Mouse (Mus musculus): Measurements from ENCODE around the gene Klhdc10.
"Not testable (repeated sequence)": the region's sequence is repeated elsewhere in the genome, so short reads cannot be mapped to it uniquely, and the experiment has no call there.

The Klhdc10 gene

DNA sequence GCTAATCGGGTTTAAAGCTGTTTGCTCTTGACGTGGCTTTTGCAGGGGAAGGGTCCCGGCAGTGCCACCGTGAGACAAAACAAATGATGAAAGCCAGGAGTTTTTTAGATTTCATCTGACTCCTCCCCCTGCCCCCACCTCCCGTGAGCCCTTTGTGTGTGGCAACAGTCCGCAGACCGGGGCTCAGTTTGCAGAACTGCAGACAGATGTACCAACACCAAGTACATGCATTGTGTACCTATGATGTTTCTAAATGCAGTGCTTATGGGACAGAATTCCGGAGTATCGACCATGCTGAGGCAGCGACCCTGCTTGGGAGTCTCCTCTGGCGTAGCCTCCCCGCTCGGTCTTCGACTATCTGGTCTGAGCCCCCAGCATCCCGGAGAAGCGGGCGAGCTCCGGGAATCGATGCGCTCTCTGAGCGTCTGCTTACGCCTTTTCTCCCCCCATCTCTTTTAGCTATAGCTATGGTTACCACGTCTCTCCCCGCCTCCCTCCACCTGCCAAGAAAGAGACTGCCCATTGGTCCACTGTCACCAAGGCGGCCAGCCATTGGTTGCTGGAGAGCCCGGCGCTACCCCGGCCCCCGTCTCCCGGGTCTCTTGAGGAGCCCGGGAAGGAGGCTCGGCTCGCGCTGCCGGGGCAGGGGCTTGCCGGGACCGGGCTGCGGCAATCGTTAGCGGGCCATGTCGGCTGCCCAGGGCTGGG, at the start of gene Klhdc10:
Klhdc10 (plus strand) TSS at position 561 of the 708 bp plus-strand sequence.
- in situ Hi-C loops (cut with MseI, MboI) = no loop called here

- in situ Hi-C loops (cut with MseI, MboI) = loop anchor here in 1 of 2 experiments (25.0 kb wide), 1 partner anchor 90 kb away; no protein-coding TSS in a partner anchor
Measured at GRCm38 (mm10) chr6:30352762-30353161, 48.9 kb upstream of the Klhdc10 start.

GRCm38 (mm10) chr6:30353661-30354060, 48.0 kb upstream of the Klhdc10 start:
- in situ Hi-C loops (cut with MseI, MboI) = loop anchor here in 1 of 2 experiments (25.0 kb wide), 1 partner anchor 91 kb away; no protein-coding TSS in a partner anchor

GRCm38 (mm10) chr6:30354760-30355159, 46.9 kb upstream of the Klhdc10 start:
- in situ Hi-C loops (cut with MseI, MboI) = loop anchor here in 1 of 2 experiments (25.0 kb wide), 1 partner anchor 92 kb away; no protein-coding TSS in a partner anchor

DNA sequence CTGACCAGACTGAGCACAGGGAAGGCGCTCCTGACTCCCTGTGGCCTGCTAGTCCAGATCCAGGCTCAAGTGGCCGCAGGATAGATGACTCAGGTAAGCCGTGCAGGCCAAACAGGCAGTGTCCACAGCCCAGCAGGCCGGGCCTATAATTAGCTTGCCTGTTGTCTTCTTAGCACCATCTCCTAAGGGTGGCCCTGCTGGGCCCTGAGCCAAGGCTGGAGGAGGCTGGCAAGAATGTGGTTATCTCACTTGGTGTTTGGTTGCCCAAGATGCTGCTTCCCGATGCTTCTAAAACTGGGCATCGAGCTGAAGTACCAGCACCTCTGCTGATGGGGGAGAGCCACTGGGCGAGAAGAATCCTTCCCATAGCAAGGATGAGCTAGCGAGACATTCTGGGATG, 46.0 kb upstream of the Klhdc10 start:
- in situ Hi-C loops (cut with MseI, MboI) = loop anchor here in 1 of 2 experiments (25.0 kb wide), 1 partner anchor 93 kb away; no protein-coding TSS in a partner anchor

DNA sequence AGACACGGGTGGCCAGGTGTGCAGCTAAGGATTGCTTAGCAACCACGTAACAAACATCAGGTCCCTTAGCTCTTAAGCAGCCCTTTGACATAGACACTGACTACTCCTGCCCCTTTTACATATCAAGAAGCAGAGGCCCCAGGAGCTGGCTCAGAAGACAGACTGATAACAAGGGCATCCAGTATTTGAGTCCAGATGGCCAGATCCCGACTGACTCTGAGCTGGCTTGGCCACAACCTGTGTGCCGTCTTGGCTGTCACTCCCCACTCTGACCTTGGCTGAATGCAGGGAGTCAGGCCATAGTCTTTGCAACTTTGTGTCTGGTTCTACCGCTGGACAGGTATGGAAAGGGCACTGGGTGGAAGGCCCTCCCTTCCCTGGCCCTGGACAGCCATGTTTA, 45.5 kb upstream of the Klhdc10 start:
- in situ Hi-C loops (cut with MseI, MboI) = loop anchor here in 1 of 2 experiments (25.0 kb wide), 1 partner anchor 94 kb away; no protein-coding TSS in a partner anchor

GRCm38 (mm10) chr6:30356680-30357079, 45.0 kb upstream of the Klhdc10 start:
- in situ Hi-C loops (cut with MseI, MboI) = loop anchor here in 1 of 2 experiments (25.0 kb wide), 1 partner anchor 94 kb away; no protein-coding TSS in a partner anchor

DNA sequence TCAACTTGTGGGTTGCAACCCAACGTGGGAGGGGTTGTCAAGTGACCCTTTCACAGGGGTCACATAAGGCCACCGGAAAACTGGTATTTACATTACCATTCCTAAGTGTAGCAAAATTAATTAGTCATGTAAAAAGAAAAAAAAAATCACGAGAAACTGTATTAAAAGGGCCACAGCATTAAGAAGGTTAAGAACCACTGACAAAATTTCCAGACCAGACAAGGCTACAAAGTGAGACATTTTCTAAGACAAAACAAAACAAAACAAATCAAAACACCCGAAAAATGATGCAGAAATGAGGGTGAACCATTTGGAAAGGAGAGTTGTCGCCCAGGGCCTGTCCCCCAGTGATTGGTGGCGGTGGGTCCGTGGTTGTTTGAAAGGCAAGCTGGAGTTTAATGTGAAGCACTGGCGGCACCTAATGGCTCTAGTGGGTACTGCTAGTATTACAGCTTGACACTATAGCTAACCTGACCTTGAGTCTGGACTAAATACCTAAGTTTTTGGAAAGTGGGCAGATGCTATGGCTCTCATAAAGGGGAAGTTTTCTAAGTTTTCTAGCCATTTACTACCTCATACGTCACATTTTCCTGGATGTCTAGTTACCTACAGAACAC, 44.0 kb upstream of the Klhdc10 start:
- in situ Hi-C loops (cut with MseI, MboI) = loop anchor here in 1 of 2 experiments (25.0 kb wide), 1 partner anchor 95 kb away; no protein-coding TSS in a partner anchor

- in situ Hi-C loops (cut with MseI, MboI) = loop anchor here in 1 of 2 experiments (25.0 kb wide), 1 partner anchor 98 kb away; no protein-coding TSS in a partner anchor
Measured at GRCm38 (mm10) chr6:30359762-30360509, 41.7 kb upstream of the Klhdc10 start.

DNA sequence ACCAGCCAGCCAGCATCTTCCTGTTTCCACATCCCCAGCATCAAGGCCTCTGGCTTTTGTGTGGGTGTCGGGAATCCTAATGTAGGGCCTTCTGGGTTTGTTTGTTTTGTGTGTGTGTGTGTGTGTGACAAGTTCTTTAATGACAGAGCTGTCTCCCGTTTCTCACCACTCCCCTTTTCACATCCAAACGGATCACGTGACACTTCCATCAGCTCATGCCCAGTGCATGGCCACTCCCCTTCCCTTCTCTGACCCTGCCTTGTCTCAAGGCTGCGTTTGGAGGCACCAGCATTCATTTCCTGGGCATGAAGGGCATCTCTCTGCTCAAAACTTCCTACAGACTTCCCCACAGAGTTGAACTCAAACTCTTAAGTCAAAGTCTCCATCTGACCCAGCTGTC, 37.9 kb upstream of the Klhdc10 start:
- in situ Hi-C loops (cut with MseI, MboI) = loop anchor here in 1 of 2 experiments (25.0 kb wide), 1 partner anchor 102 kb away; no protein-coding TSS in a partner anchor

DNA sequence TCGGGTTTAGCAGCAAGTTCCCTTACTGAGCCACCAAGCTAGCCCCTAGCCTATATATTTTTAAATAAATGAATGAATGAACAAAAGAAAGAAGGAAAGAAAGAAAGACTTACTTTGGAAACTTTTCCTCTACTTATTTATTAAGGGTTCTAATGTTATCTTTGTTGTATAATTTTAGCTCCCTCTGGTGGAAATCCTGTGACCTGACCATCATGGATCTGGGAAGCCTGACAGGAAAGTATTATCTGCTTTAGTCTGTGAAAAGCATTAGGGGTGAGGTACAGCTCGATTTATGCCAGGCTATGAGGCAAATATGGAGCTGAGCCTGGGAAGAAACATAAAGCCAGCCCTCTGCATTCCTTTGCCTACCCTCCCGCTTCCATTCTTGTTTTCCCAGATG, 32.4 kb upstream of the Klhdc10 start:
- in situ Hi-C loops (cut with MseI, MboI) = loop anchor here in 1 of 2 experiments (25.0 kb wide), 1 partner anchor 107 kb away; no protein-coding TSS in a partner anchor

GRCm38 (mm10) chr6:30372627-30373369, 28.9 kb upstream of the Klhdc10 start:
- in situ Hi-C loops (cut with MseI, MboI) = loop anchor here in 1 of 2 experiments (25.0 kb wide), 1 partner anchor 110 kb away; no protein-coding TSS in a partner anchor

- in situ Hi-C loops (cut with MseI, MboI) = loop anchor here in 1 of 2 experiments (25.0 kb wide), 1 partner anchor 113 kb away; no protein-coding TSS in a partner anchor
Measured at GRCm38 (mm10) chr6:30374731-30375510, 26.7 kb upstream of the Klhdc10 start.

DNA sequence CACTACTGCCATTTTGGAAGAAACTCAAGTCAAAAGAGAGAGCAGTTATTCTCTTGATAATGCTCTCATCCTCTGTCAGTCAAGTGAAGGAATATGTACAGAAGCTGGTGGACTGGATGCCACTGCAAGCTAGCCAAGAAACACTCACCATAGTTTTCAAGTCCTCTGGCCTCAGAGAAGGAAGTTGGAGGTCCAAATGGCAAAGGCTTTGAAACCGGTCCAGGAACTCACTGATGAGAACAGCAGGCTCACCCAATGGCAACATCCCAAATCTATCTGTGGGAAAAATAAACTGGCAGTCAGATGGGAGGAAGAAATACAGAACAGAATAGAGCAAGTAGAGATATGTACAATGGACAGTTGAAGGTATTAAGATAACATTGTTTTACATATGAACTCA, 25.9 kb upstream of the Klhdc10 start:
- in situ Hi-C loops (cut with MseI, MboI) = no loop called here

GRCm38 (mm10) chr6:30381116-30381515, 20.6 kb upstream of the Klhdc10 start:
- in situ Hi-C loops (cut with MseI, MboI) = no loop called here

- in situ Hi-C loops (cut with MseI, MboI) = not testable (repeated sequence)
Measured at GRCm38 (mm10) chr6:30390271-30390670, 11.4 kb upstream of the Klhdc10 start.

- in situ Hi-C loops (cut with MseI, MboI) = no loop called here
Measured at GRCm38 (mm10) chr6:30390714-30391697, 10.7 kb upstream of the Klhdc10 start, which contains the start of gene Zc3hc1. Zc3hc1 (minus strand) TSS chr6:30391028.

GRCm38 (mm10) chr6:30391996-30392395, 9.7 kb upstream of the Klhdc10 start:
- in situ Hi-C loops (cut with MseI, MboI) = no loop called here

- in situ Hi-C loops (cut with MseI, MboI) = no loop called here
Measured at GRCm38 (mm10) chr6:30400146-30400545, 1.5 kb upstream of the Klhdc10 start.

Measured in mouse trophoblast stem cell (cell line).